Mouse (Mus musculus) heart, postnatal 4 days (tissue): ENCODE measurements around the gene Fpr-rs3. TPM values are rescaled to one million over a fixed set of nuclear protein-coding genes. Genes with fewer than 3 reads are reported as not detected.

Experiments
- DNase-seq: peaks from one replicate; pipeline ENCODE4 v3.0.0; 2021
- total RNA-seq, 2 experiments: library from RNA; stranded (reverse); gene quantifications; 2 replicates each; pipeline ENCODE4 v1.2.3; 2021

Fpr-rs3 gene
- not detected for total RNA-seq

DNA sequence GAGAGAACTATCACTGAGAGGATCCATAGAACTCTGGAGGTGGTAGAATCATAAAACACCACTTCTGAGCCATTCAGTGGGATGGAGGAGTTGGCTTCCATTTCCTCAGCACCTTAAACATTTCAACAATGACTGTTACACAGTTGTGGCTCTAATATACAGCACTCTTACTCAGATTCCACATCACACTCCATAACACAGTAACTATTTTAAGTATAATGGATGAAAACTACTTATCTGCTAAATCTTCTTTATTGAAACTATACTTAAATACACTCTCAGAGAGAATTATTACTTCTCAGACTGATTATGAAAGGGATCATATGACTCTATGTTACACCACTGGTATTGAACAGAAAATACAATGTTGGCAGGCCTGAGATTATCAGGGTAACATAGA lies at the start of gene Fpr-rs3:
TSS of gene Fpr-rs3 (minus strand) at position 101 of the 400 bp plus-strand sequence.
- no peak for DNase-seq

DNA sequence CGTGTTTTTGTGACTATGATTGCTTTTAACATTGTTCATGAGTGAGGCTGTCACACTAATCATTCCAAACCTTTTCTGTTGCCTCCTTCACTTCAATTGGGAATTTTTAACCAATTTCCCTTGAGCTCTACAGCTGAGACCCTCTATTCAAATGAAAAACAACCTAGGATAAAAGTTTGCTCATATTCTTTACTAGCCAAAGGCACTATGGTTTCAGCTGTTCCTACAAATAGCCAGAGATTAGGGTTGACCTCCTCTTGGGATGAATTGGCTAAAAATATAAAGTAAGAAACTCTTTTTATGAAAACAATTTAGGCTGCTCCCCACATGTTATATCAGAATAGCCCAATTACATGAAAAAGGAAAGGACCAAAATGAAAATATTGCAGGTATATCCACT lies 28.4 kb downstream of the Fpr-rs3 start, which contains the start of gene Vmn2r110:
TSS of gene Vmn2r110 (minus strand) at position 101 of the 400 bp plus-strand sequence.
- DNase-seq: no peak

Other genes starting within 250 kb of the Fpr-rs3 start
- not detected for gene Vmn1r224, start 210.7 kb downstream of the Fpr-rs3 start, total RNA-seq
- gene Vmn2r108, start 143.5 kb downstream of the Fpr-rs3 start, total RNA-seq: not detected
- gene Vmn1r225, start 126.7 kb downstream of the Fpr-rs3 start, total RNA-seq: not detected
- gene Vmn2r109, start 60.1 kb downstream of the Fpr-rs3 start, total RNA-seq: not detected
- not detected for gene Vmn2r110, start 28.5 kb downstream of the Fpr-rs3 start, total RNA-seq
- not detected for gene Vmn1r226, start 58.0 kb upstream of the Fpr-rs3 start, total RNA-seq
- gene Vmn1r227, start 105.0 kb upstream of the Fpr-rs3 start, total RNA-seq: not detected
- not detected for gene Vmn1r228, start 161.3 kb upstream of the Fpr-rs3 start, total RNA-seq
- gene Vmn1r229, start 186.7 kb upstream of the Fpr-rs3 start, total RNA-seq: under 1 TPM in 1 of 2 experiments, not detected in 1; 0.02 TPM
- not detected for gene Vmn1r230, start 215.6 kb upstream of the Fpr-rs3 start, total RNA-seq